ENCODE assay signal across 25 mouse cellular contexts in genomic region chr13:92682833-92683232, GRCm38 (mm10).
DNase-seq lines count a peak whose midpoint lies in the region; ATAC-seq and TF ChIP-seq lines count a peak whose summit lies in the region.
"Had no signal": no experiment of that assay in that cellular context is flagged by ENCODE, and none has a peak within 500 bp of the region (broad histone marks: within the 10 kb centered on the region; RNA-seq: fewer than 3 reads in every experiment).

No protein-coding gene starts in this region.

- H3K36me3 ChIP-seq in hindbrain, embryonic 10.5 days, result peaks cover 21% of the 10 kb centered on the region
- H3K36me3 ChIP-seq in hindbrain, embryonic 12.5 days, result peaks cover 3% of the 10 kb centered on the region; the same call in 1 of the 2 replicates
- H3K36me3 ChIP-seq in lung, embryonic 15.5 days, result peaks cover 9% of the 10 kb centered on the region; the same call in 1 of the 2 replicates
- no peaks in the 10 kb centered on the region for H3K36me3 ChIP-seq in lung, postnatal 0 days (ENCODE audit: insufficient read depth, low read length)
- no peaks in the 10 kb centered on the region for H3K36me3 ChIP-seq in neural tube, embryonic 11.5 days (ENCODE audit: control insufficient read depth, insufficient read depth, low read length)
- peaks cover 6% of the 10 kb centered on the region; the same call in 1 of the 2 replicates for H3K36me3 ChIP-seq in heart, embryonic 11.5 days (ENCODE audit: control insufficient read depth, insufficient read depth, low read length)

- peaks cover 6% of the 10 kb centered on the region; the same call in 1 of the 2 replicates for H3K9me3 ChIP-seq in hindbrain, embryonic 10.5 days
- H3K9me3 ChIP-seq in hindbrain, embryonic 12.5 days (replicated peaks), result no peaks in the 10 kb centered on the region
- H3K9me3 ChIP-seq in lung, embryonic 15.5 days, result no peaks in the 10 kb centered on the region
- no peaks in the 10 kb centered on the region for H3K9me3 ChIP-seq in lung, postnatal 0 days (ENCODE audit: low read length)
- H3K9me3 ChIP-seq in neural tube, embryonic 11.5 days (ENCODE audit: control insufficient read depth, low read length), result peaks cover 5% of the 10 kb centered on the region; the same call in 1 of the 2 replicates
- H3K9me3 ChIP-seq in heart, embryonic 11.5 days (replicated peaks; ENCODE audit: control insufficient read depth, low read length), result no peaks in the 10 kb centered on the region
- H3K9me3 ChIP-seq: embryonic facial prominence, embryonic 13.5 days; forebrain, embryonic 10.5 days; forebrain, embryonic 13.5 days; heart, embryonic 10.5 days had no signal

- no peak overlapping the region for H3K4me2 ChIP-seq in hindbrain, embryonic 12.5 days (replicated peaks)
- no peak overlapping the region for H3K4me2 ChIP-seq in lung, embryonic 15.5 days
- H3K4me2 ChIP-seq in lung, postnatal 0 days (replicated peaks; ENCODE audit: low read depth, low read length), result no peak overlapping the region
- no peak overlapping the region for H3K4me2 ChIP-seq in neural tube, embryonic 11.5 days (ENCODE audit: low read depth)
- H3K4me2 ChIP-seq in heart, embryonic 11.5 days, result no peak overlapping the region
- H3K4me2 ChIP-seq: embryonic facial prominence, embryonic 13.5 days; forebrain, embryonic 13.5 days; hindbrain, embryonic 14.5 days had no signal

- H3K4me1 ChIP-seq in hindbrain, embryonic 10.5 days (replicated peaks), result peaks cover 15% of the 10 kb centered on the region
- H3K4me1 ChIP-seq in hindbrain, embryonic 12.5 days, result peaks cover 7% of the 10 kb centered on the region
- H3K4me1 ChIP-seq in lung, embryonic 15.5 days, result peaks cover 50% of the 10 kb centered on the region
- peaks cover 10% of the 10 kb centered on the region; the same call in 1 of the 2 replicates for H3K4me1 ChIP-seq in lung, postnatal 0 days (ENCODE audit: insufficient read depth, low read depth, low read length)
- peaks cover 5% of the 10 kb centered on the region for H3K4me1 ChIP-seq in neural tube, embryonic 11.5 days (ENCODE audit: control insufficient read depth, insufficient read depth, low read length)
- H3K4me1 ChIP-seq in heart, embryonic 11.5 days (ENCODE audit: control insufficient read depth, insufficient read depth, low read length), result peaks cover 8% of the 10 kb centered on the region; the same call in 1 of the 2 replicates

- no peak for TF ChIP-seq CTCF in lung, postnatal 0 days (IDR thresholded peaks at IDR 0.05)

- H3K27me3 ChIP-seq in hindbrain, embryonic 10.5 days (ENCODE audit: insufficient read depth, poor library complexity, severe bottlenecking), result peaks cover 11% of the 10 kb centered on the region; the same call in 1 of the 2 replicates
- no peaks in the 10 kb centered on the region for H3K27me3 ChIP-seq in hindbrain, embryonic 12.5 days
- no peaks in the 10 kb centered on the region for H3K27me3 ChIP-seq in lung, embryonic 15.5 days
- H3K27me3 ChIP-seq in lung, postnatal 0 days (replicated peaks; ENCODE audit: insufficient read depth, low read length), result no peaks in the 10 kb centered on the region
- no peaks in the 10 kb centered on the region for H3K27me3 ChIP-seq in neural tube, embryonic 11.5 days (ENCODE audit: control insufficient read depth, insufficient read depth, low read length)
- H3K27me3 ChIP-seq in heart, embryonic 11.5 days (ENCODE audit: control insufficient read depth, insufficient read depth, low read length), result no peaks in the 10 kb centered on the region
- H3K27me3 ChIP-seq: embryonic facial prominence, embryonic 13.5 days; forebrain, embryonic 13.5 days had no signal

- H3K4me3 ChIP-seq in hindbrain, embryonic 10.5 days, result no peak overlapping the region
- H3K4me3 ChIP-seq in hindbrain, embryonic 12.5 days, result no peak overlapping the region
- H3K4me3 ChIP-seq in lung, embryonic 15.5 days, result no peak overlapping the region
- no peak overlapping the region for H3K4me3 ChIP-seq in lung, postnatal 0 days (ENCODE audit: low read depth, low read length)
- no peak overlapping the region for H3K4me3 ChIP-seq in neural tube, embryonic 11.5 days (ENCODE audit: low read depth, low read length)
- no peak overlapping the region for H3K4me3 ChIP-seq in heart, embryonic 11.5 days (ENCODE audit: low read depth, low read length)
- H3K4me3 ChIP-seq: embryonic facial prominence, embryonic 13.5 days; forebrain, embryonic 10.5 days; forebrain, embryonic 13.5 days; heart, adult 2 months; heart, embryonic 10.5 days had no signal

- ATAC-seq in hindbrain, embryonic 12.5 days (ENCODE audit: low FRiP score), result no peak
- no peak for ATAC-seq in lung, embryonic 15.5 days (ENCODE audit: borderline replicate concordance, extremely low read depth, low FRiP score, low TSS enrichment)
- no peak for ATAC-seq in lung, postnatal 0 days
- peak; percentile 62 for ATAC-seq in neural tube, embryonic 11.5 days (ENCODE audit: insufficient read depth, low FRiP score, low TSS enrichment)
- no peak for ATAC-seq in heart, embryonic 11.5 days (replicated peaks; ENCODE audit: insufficient number of reproducible peaks, low FRiP score, low TSS enrichment)
- ATAC-seq: CD4-positive, CD25-positive, alpha-beta regulatory T cell, adult 4 months; forebrain, embryonic 13.5 days; forebrain, embryonic 16.5 days; hindbrain, postnatal 0 days had no signal

- peak overlapping the region; percentile 40; the same call in 1 of the 2 replicates for H3K27ac ChIP-seq in hindbrain, embryonic 10.5 days
- no peak overlapping the region for H3K27ac ChIP-seq in hindbrain, embryonic 12.5 days
- peak overlapping the region; percentile 11; the same call in 1 of the 2 replicates for H3K27ac ChIP-seq in lung, embryonic 15.5 days
- no peak overlapping the region for H3K27ac ChIP-seq in lung, postnatal 0 days (ENCODE audit: low read length)
- H3K27ac ChIP-seq in neural tube, embryonic 11.5 days (ENCODE audit: low read depth, low read length), result no peak overlapping the region
- H3K27ac ChIP-seq in heart, embryonic 11.5 days (ENCODE audit: low read depth, low read length), result no peak overlapping the region
- H3K27ac ChIP-seq: forebrain, embryonic 10.5 days; forebrain, embryonic 13.5 days; heart, adult 2 months; heart, embryonic 10.5 days; hindbrain, embryonic 14.5 days; hindbrain, postnatal 0 days had no signal

- no peak overlapping the region for H3K9ac ChIP-seq in hindbrain, embryonic 12.5 days
- H3K9ac ChIP-seq in lung, embryonic 15.5 days, result no peak overlapping the region
- H3K9ac ChIP-seq in lung, postnatal 0 days (replicated peaks; ENCODE audit: low read depth), result no peak overlapping the region
- H3K9ac ChIP-seq in neural tube, embryonic 11.5 days (ENCODE audit: low read length), result no peak overlapping the region
- no peak overlapping the region for H3K9ac ChIP-seq in heart, embryonic 11.5 days (ENCODE audit: low read depth, low read length)
- H3K9ac ChIP-seq: embryonic facial prominence, embryonic 13.5 days; forebrain, embryonic 13.5 days; hindbrain, embryonic 14.5 days had no signal

- peak; percentile 15 for DNase-seq in hindbrain, embryonic 10.5 days (ENCODE audit: low spot score)
- DNase-seq in lung, postnatal 0 days (ENCODE audit: low spot score), result no peak
- DNase-seq in neural tube, embryonic 11.5 days (ENCODE audit: low spot score), result no peak
- DNase-seq in neural tube, embryonic 10.5 days (ENCODE audit: extremely low spot score, low spot score), result no peak
- DNase-seq in mesoderm, embryonic 11.5 days (ENCODE audit: low read depth, low spot score), result peak; percentile 32
- DNase-seq: adrenal gland, adult 2 months; adrenal gland, postnatal 14 days; cerebellum, adult 11 months; cerebellum, adult 2 months; cerebellum, adult 9-11 months; cerebellum, postnatal 25 days; gastrocnemius, postnatal 10 days; gastrocnemius, postnatal 36 days; heart, adult 2 months had no signal

- no peak for TF ChIP-seq EP300 in lung, postnatal 0 days (IDR thresholded peaks at IDR 0.05)

- WGBS in hindbrain, embryonic 10.5 days, result 19% methylated on average over 6 of the region's 6 CpGs
- WGBS in hindbrain, embryonic 12.5 days, result 20% methylated on average over 6 of the region's 6 CpGs
- WGBS in lung, embryonic 15.5 days, result 47% methylated on average over 6 of the region's 6 CpGs
- 47% methylated on average over 6 of the region's 6 CpGs for WGBS in lung, postnatal 0 days
- WGBS in neural tube, embryonic 11.5 days, result 15% methylated on average over 6 of the region's 6 CpGs
- WGBS in heart, embryonic 11.5 days (ENCODE audit: insufficient replicate concordance), result 50% methylated on average over 6 of the region's 6 CpGs

Comparison
In these comparisons a context has a peak if more than half of its experiments do, and no peak if none do; other contexts are left out.
1. H3K27ac ChIP-seq: peak in hindbrain, embryonic 10.5 days (single experiment) and lung, embryonic 15.5 days (single experiment); none in hindbrain, embryonic 12.5 days (single experiment), lung, postnatal 0 days (single experiment), neural tube, embryonic 11.5 days (single experiment) and heart, embryonic 11.5 days (single experiment).
2. DNase-seq: peak in hindbrain, embryonic 10.5 days (single experiment) and mesoderm, embryonic 11.5 days (single experiment); none in lung, postnatal 0 days (single experiment), neural tube, embryonic 11.5 days (single experiment) and neural tube, embryonic 10.5 days (single experiment).